Mouse (Mus musculus) G1E (cell line): ENCODE data around the gene Cadps. TPM values are rescaled to one million over a fixed set of nuclear protein-coding genes. Genes with fewer than 3 reads are reported as not detected.

Experiments used
- ATAC-seq: 2 replicates; pipeline ENCODE4 v1.8.0; 2016; ENCODE audit warnings: mild to moderate bottlenecking; ENCODE audit not compliant: insufficient number of reproducible peaks, poor library complexity, low FRiP score, severe bottlenecking; ENCODE audit errors: extremely low read depth
- DNase-seq: peaks from one replicate; pipeline ENCODE4 v3.0.0; 2012; ENCODE audit warnings: low spot score
- H3K27me3 ChIP-seq: 2 replicates; pipeline ENCODE4 v1.6.1; 2012; ENCODE audit warnings: mild to moderate bottlenecking, low read length, inconsistent platforms; ENCODE audit not compliant: insufficient read depth
- H3K36me3 ChIP-seq: replicated peaks from 2 replicates; pipeline ENCODE3; 2012; ENCODE audit warnings: mild to moderate bottlenecking, inconsistent platforms
- H3K4me1 ChIP-seq: 2 replicates; pipeline ENCODE4 v1.6.1; 2012; ENCODE audit warnings: low read depth, low read length, inconsistent platforms, mixed read lengths; ENCODE audit not compliant: insufficient read depth
- H3K4me3 ChIP-seq: 2 replicates; pipeline ENCODE4 v1.5.1; 2012; ENCODE audit warnings: low read depth, mild to moderate bottlenecking, inconsistent platforms, low read length, moderate library complexity, mixed read lengths
- H3K9me3 ChIP-seq: replicated peaks from 2 replicates; pipeline ENCODE4 v1.6.1; 2012; ENCODE audit warnings: inconsistent platforms
- CTCF ChIP-seq: IDR thresholded peaks from 2 replicates; pipeline ENCODE4 v1.5.1; 2012; ENCODE audit warnings: low read depth, low read length, inconsistent platforms, mixed read lengths
- GATA1 ChIP-seq: IDR thresholded peaks from 2 replicates; pipeline ENCODE4 v1.6.1; 2012; ENCODE audit warnings: borderline replicate concordance, low read length, inconsistent platforms, mixed read lengths
- GATA2 ChIP-seq: IDR thresholded peaks from 2 replicates; pipeline ENCODE4 v1.6.1; 2012; ENCODE audit warnings: low read depth, low read length, inconsistent platforms, borderline replicate concordance
- POLR2AphosphoS5 ChIP-seq: IDR thresholded peaks from 2 replicates; pipeline ENCODE4 v1.6.1; 2012; ENCODE audit warnings: low read depth, low read length, inconsistent platforms; ENCODE audit not compliant: insufficient replicate concordance
- TAL1 ChIP-seq: conservative IDR thresholded peaks from 2 replicates; pipeline ENCODE4 v1.6.1; 2012; ENCODE audit warnings: low read depth, low read length, inconsistent platforms, mixed read lengths
- polyA plus RNA-seq: library from polyadenylated mRNA; stranded (reverse); fragments of >175 nt; gene quantifications from 2 replicates; pipeline ENCODE4 v1.2.3, GENCODE M21; 2012
- total RNA-seq, 2 experiments: library from RNA; stranded (forward) in 1 of 2; stranded (reverse) in 1 of 2; fragments of 200-1000 nt in 1 of 2; fragments of >200 nt in 1 of 2; fragmentation: Nextera tagmentation in 1 of 2; gene quantifications; 2 replicates each; pipeline ENCODE4 v1.2.3; 2014 to 2017

Gene Cadps
- total and polyA plus RNA-seq, 3 experiments: 0.38 TPM; not detected in 2

- H3K4me3 ChIP-seq: no peak overlapping the region
- no peak for ATAC-seq
- H3K36me3 ChIP-seq: no peaks in the 10 kb centered on the region
Observed at GRCm38 (mm10) chr14:12607025-12607424, 215.9 kb downstream of the Cadps start.

GRCm38 (mm10) chr14:12606202-12606601, 216.7 kb downstream of the Cadps start:
- no peaks in the 10 kb centered on the region for H3K36me3 ChIP-seq
- no peak overlapping the region for H3K4me3 ChIP-seq
- ATAC-seq (no peak), DNase-seq (no peak)
- H3K9me3 ChIP-seq: no peaks in the 10 kb centered on the region
- no peak for TF ChIP-seq GATA2
- no peak for TF ChIP-seq TAL1
- TF ChIP-seq CTCF: no peak
- no peak for TF ChIP-seq GATA1
- no peak for TF ChIP-seq POLR2AphosphoS5
- H3K27me3 ChIP-seq: no peaks in the 10 kb centered on the region
- no peaks in the 10 kb centered on the region for H3K4me1 ChIP-seq

More at GRCm38 (mm10) chr14:12607025-12607424, 215.9 kb downstream of the Cadps start:
- TF ChIP-seq CTCF: no peak
- no peak for TF ChIP-seq POLR2AphosphoS5
- TF ChIP-seq TAL1: no peak
- TF ChIP-seq GATA1: no peak
- TF ChIP-seq GATA2: no peak
- no peaks in the 10 kb centered on the region for H3K9me3 ChIP-seq
- no peaks in the 10 kb centered on the region for H3K27me3 ChIP-seq
- no peaks in the 10 kb centered on the region for H3K4me1 ChIP-seq
- no peak for DNase-seq

DNA sequence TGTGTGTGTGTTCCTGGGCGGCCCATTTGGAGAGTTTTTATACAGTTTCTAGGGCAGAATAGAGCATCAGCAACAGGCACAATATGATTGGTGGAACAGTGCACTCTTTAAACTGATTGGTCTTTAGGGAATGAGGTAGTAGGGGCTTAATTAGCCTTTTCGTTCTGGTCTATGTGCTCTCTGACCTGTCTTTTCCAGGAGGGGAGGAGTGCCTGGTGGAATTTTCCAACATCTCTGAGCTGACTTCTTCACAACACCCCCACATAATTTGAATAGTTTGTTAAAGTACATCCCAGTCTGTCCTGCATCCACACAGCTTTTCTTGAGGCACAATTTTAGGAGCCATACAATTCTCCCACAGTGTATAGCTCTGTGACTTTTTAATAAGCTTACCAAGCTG, 220.8 kb downstream of the Cadps start:
- no peaks in the 10 kb centered on the region for H3K36me3 ChIP-seq
- H3K27me3 ChIP-seq: no peaks in the 10 kb centered on the region
- TF ChIP-seq POLR2AphosphoS5 (no peak), TAL1 (no peak), GATA2 (no peak), GATA1 (no peak), CTCF (no peak)
- no peaks in the 10 kb centered on the region for H3K9me3 ChIP-seq
- no peak overlapping the region for H3K4me3 ChIP-seq
- ATAC-seq (no peak), DNase-seq (no peak)
- no peaks in the 10 kb centered on the region for H3K4me1 ChIP-seq

GRCm38 (mm10) chr14:12595326-12595725, 227.6 kb downstream of the Cadps start:
- Histone ChIP-seq H3K9me3 (no peaks in the 10 kb centered on the region), H3K4me3 (no peak overlapping the region), H3K27me3 (no peaks in the 10 kb centered on the region), H3K4me1 (no peaks in the 10 kb centered on the region), H3K36me3 (no peaks in the 10 kb centered on the region)
- no peak for TF ChIP-seq TAL1
- no peak for TF ChIP-seq POLR2AphosphoS5
- TF ChIP-seq CTCF: no peak
- TF ChIP-seq GATA1: no peak
- TF ChIP-seq GATA2: no peak
- ATAC-seq (no peak), DNase-seq (no peak)

- DNase-seq: no peak
- H3K4me3 ChIP-seq: no peak overlapping the region
- H3K27me3 ChIP-seq: no peaks in the 10 kb centered on the region
- no peak for ATAC-seq
- H3K36me3 ChIP-seq: no peaks in the 10 kb centered on the region
- no peaks in the 10 kb centered on the region for H3K4me1 ChIP-seq
- TF ChIP-seq TAL1 (no peak), GATA2 (no peak), GATA1 (no peak), CTCF (no peak)
- H3K9me3 ChIP-seq: no peaks in the 10 kb centered on the region
Observed at GRCm38 (mm10) chr14:12592472-12593075, 230.3 kb downstream of the Cadps start.

DNA sequence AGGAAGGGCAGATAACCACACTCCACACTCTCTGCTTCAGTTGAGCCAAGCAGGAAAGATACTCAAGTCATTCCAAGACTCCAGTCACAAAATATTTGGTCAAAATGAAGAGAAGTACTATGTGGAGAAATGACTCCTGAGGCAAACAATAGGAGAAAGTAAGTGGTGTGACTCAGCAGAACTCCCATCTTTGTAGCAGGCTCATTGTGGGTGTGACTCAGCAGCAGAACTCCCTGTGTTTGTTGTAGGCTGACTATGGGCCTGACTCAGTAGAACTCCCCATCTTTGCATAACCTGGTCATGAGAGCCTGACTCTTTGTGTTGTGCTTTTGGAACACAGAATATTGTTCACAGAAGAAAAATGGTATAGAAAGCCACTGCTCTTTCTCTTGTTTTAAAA, 231.1 kb downstream of the Cadps start:
- TF ChIP-seq GATA1 (no peak), GATA2 (no peak), CTCF (no peak), TAL1 (no peak), POLR2AphosphoS5 (no peak)
- no peak for ATAC-seq
- H3K4me1 ChIP-seq: no peaks in the 10 kb centered on the region
- H3K27me3 ChIP-seq: no peaks in the 10 kb centered on the region
- H3K36me3 ChIP-seq: no peaks in the 10 kb centered on the region
- no peaks in the 10 kb centered on the region for H3K9me3 ChIP-seq
- DNase-seq: no peak
- no peak overlapping the region for H3K4me3 ChIP-seq
